Mouse (Mus musculus) kidney, adult 2 months (tissue): ENCODE measurements around the gene Tns3. TPM values are rescaled to one million over a fixed set of nuclear protein-coding genes. Genes with fewer than 3 reads are reported as not detected.
A peak's percentile ranks its signal among the peaks of the same experiment; 100 is the strongest.

ENCODE experiments used
- DNase-seq: peaks from one replicate; pipeline ENCODE4 v3.0.0; 2021
- H3K27ac ChIP-seq: fragments of 200-500 bp; 2 replicates; pipeline ENCODE4 v1.5.1; 2012; ENCODE audit warnings: low read depth, low read length, control low read depth, inconsistent platforms; ENCODE audit not compliant: insufficient read depth
- H3K27me3 ChIP-seq: fragments of 200-500 bp; replicated peaks from 2 replicates; pipeline ENCODE4 v1.6.1; 2012; ENCODE audit warnings: mild to moderate bottlenecking, moderate library complexity, low read length, inconsistent platforms; ENCODE audit not compliant: control insufficient read depth, insufficient read depth
- H3K36me3 ChIP-seq: fragments of 200-500 bp; 2 replicates; pipeline ENCODE4 v1.6.1; 2012; ENCODE audit warnings: mild to moderate bottlenecking, moderate library complexity, low read length, inconsistent platforms; ENCODE audit not compliant: control insufficient read depth, insufficient read depth
- H3K4me1 ChIP-seq: fragments of 200-500 bp; 2 replicates; pipeline ENCODE4 v1.6.1; 2011; ENCODE audit warnings: low read length; ENCODE audit not compliant: control insufficient read depth, insufficient read depth
- H3K4me3 ChIP-seq: fragments of 200-500 bp; 2 replicates; pipeline ENCODE4 v1.5.1; 2011; ENCODE audit warnings: mild to moderate bottlenecking, low read depth, low read length, control low read depth; ENCODE audit not compliant: insufficient read depth
- CTCF ChIP-seq: fragments of 200-500 bp; conservative IDR thresholded peaks from 2 replicates; pipeline ENCODE4 v1.5.1; 2011; ENCODE audit warnings: low read depth, mild to moderate bottlenecking, control low read depth, low read length, moderate library complexity, mixed read lengths; ENCODE audit not compliant: insufficient read depth, insufficient read length
- POLR2A ChIP-seq: fragments of 200-500 bp; IDR thresholded peaks from one replicate; pipeline ENCODE4 v1.6.1; 2011; ENCODE audit warnings: low read depth, low read length, control low read depth
- WGBS: fragments of 180-500 bp; shearing (Covaris S2); methylation state at CpG from one replicate; pipeline ENCODE4 v1.1.7; 2018; 5-methylcytosine and 5-hydroxymethylcytosine counted together
- polyA plus RNA-seq: library from polyadenylated mRNA; depleted of rRNA; stranded (reverse); fragments of >200 nt; gene quantifications from 2 replicates; pipeline ENCODE4 v1.2.3, GENCODE M21; 2012

Tns3 gene
- polyA plus RNA-seq, 1 experiment = 63.7 TPM

DNA sequence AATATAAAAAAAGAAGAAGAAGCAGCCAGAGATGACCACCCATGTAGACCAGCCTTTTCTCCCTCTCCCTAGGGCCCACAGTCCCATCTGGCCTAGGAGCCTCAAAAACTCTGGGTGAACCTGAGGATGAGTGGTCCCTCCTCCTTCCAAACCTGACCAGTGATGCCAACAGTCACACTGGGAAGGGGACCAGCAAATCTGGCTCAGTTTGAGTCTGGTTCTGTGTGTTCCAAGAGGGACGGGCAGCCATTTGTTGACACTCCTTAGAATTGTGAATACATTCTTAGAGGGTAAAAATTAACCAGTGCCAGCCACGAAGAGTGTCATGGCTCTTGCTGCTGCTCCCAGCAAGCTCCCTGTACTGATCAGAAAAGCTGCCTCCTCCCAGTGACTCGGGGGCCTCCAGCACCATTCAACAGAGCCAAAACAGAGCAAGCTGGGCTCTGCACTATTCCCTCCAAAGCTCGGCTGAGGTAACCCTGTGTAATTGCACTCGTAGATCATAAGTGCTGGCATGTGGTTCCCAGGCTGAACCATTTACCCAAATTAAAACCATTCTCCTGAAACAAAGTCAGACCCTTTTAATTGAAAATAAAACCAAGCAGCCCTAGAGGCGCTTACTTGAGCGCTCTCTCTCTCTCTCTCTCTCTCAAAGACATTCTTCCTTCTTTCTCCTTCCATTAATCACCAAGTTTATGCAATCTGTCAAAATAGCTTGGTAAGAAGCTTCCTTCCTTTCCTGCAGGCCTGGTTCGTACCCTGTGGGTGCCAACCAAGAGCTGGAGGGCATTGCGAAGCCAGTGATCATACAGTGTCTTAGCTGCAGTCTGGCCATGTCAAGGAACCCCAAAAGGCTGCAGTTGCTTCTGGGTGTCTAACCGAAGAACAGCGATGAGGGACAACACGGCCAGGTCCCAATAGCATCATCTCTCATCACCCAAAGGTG, 7.6 kb downstream of the Tns3 start:
- H3K4me1 ChIP-seq = peaks cover 56% of the 10 kb centered on the region
- no peaks in the 10 kb centered on the region for H3K27me3 ChIP-seq
- peak; percentile 75 for DNase-seq
- H3K27ac ChIP-seq = peak overlapping the region; percentile 70
- H3K36me3 ChIP-seq = no peaks in the 10 kb centered on the region
- no peak overlapping the region for H3K4me3 ChIP-seq
- TF ChIP-seq CTCF (no peak), POLR2A (no peak)
- 48% methylated on average over 12 of the region's 12 CpGs for WGBS

GRCm38 (mm10) chr11:8653800-8654295, 10.5 kb downstream of the Tns3 start:
- peak; percentile 92 for DNase-seq
- no peak overlapping the region for H3K4me3 ChIP-seq
- peaks cover 45% of the 10 kb centered on the region for H3K4me1 ChIP-seq
- peak overlapping the region; percentile 57 for H3K27ac ChIP-seq
- no peaks in the 10 kb centered on the region for H3K27me3 ChIP-seq
- H3K36me3 ChIP-seq = no peaks in the 10 kb centered on the region
- 37% methylated on average over 13 of the region's 13 CpGs for WGBS
- TF ChIP-seq CTCF = no peak
- TF ChIP-seq POLR2A = no peak

DNA sequence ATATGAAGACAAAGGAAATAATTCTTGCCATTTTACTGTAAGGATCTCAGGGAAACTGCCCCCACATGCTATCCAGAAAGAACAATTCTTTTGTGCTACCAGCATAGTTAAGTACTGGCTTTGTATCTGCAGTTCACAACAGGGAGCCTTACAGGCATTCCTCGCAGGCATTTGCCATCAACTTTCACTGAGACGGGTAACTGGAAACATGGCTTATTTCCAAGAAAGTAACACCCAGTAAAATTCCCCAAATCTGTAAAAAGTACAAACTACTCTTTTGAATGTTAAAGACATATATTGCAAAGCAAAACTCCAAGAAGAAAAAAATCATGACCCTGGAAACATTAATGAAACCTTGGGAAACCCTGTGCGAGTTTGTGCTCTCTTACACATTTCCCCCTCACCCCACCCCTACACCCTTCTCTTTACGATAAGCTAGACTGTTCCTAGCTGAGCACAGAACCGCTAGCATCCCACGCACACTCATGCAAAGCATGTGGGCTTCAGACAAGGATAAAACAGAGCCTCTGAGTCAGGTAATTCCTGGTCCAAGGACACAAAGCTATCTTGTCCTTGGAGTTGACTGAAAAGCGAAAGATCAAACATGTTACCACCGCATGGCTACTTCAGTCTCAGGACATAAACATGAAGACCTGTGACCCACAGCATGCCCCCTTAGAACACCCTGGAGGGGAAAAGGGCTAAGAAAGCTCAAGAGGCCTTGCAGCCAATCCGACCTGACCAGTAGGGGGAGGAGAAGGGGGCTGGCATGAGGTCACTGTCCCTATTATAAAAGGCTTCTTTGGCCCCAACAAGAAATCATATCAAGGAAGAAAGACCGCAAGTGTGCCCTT, 11.3 kb downstream of the Tns3 start:
- H3K4me3 ChIP-seq = no peak overlapping the region
- TF ChIP-seq CTCF (no peak), POLR2A (no peak)
- no peaks in the 10 kb centered on the region for H3K36me3 ChIP-seq
- H3K27me3 ChIP-seq = no peaks in the 10 kb centered on the region
- 44% methylated on average over 10 of the region's 10 CpGs for WGBS
- DNase-seq = no peak
- peak overlapping the region; percentile 39 for H3K27ac ChIP-seq
- peaks cover 41% of the 10 kb centered on the region for H3K4me1 ChIP-seq

DNA sequence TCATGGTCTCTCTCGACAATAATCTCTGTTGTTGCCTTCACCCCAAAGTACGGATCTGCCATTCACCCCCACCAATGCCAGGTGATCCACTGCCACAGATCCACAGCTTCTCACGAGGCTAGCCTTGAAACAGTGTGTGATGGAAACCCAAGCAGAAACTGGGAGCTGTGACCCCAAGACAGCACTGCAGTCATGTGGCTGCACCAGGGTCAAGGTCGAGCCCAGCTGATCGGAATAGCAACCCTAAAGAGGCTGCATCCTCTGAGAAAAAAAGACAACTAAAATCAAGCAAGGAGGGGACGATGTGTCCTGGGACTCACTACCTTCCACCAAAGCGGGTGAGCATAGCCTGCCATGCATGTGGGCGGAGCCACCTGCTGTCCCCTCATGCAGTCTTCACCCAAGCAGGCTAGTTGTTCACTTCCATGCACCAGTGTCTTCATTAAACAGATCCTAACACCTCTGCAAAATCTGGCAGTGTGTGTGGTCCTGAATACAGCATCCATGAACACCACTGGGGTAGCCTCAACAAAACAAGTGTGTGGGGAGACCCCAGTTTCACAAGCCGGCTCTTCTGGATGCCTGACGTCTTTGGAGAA, 12.1 kb downstream of the Tns3 start:
- TF ChIP-seq POLR2A = no peak
- TF ChIP-seq CTCF = no peak
- Histone ChIP-seq H3K27me3 (no peaks in the 10 kb centered on the region), H3K27ac (peak overlapping the region; percentile 34; the same call in 1 of the 2 replicates), H3K36me3 (no peaks in the 10 kb centered on the region), H3K4me1 (peaks cover 44% of the 10 kb centered on the region), H3K4me3 (no peak overlapping the region)
- WGBS = 67% methylated on average over 10 of the region's 10 CpGs
- peak; percentile 48 for DNase-seq

- H3K4me3 ChIP-seq = no peak overlapping the region
- peaks cover 37% of the 10 kb centered on the region for H3K4me1 ChIP-seq
- WGBS = 76% methylated on average over 10 of the region's 10 CpGs
- no peaks in the 10 kb centered on the region for H3K36me3 ChIP-seq
- no peak for DNase-seq
- no peaks in the 10 kb centered on the region for H3K27me3 ChIP-seq
- TF ChIP-seq POLR2A = no peak
- TF ChIP-seq CTCF = no peak
- peak overlapping the region; percentile 13 for H3K27ac ChIP-seq
These were observed 12.8 kb downstream of the Tns3 start for GRCm38 (mm10) chr11:8651448-8652035.

DNA sequence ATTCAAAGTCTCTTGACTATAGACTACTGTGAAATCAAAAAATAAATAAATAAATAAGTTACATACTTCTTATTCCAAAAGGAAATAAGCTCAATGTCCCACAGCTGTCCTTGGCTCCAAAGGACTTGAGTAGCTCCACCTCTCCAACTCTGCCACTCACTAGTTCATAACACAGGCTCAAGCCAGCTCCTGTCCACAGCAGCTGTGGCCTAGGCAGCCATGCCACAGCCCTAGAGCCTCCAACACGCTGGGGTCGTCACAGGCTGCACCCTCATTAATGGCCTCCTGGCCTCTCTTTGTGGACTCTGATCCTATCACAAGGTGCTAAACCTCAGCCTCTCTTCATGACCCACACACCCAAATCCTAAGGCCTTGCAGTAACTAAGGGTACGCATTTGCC, 18.7 kb downstream of the Tns3 start:
- no peak for DNase-seq
- peaks cover 14% of the 10 kb centered on the region for H3K4me1 ChIP-seq
- no peaks in the 10 kb centered on the region for H3K27me3 ChIP-seq
- no peak overlapping the region for H3K4me3 ChIP-seq
- peak overlapping the region; percentile 3; the same call in 1 of the 2 replicates for H3K27ac ChIP-seq
- no peaks in the 10 kb centered on the region for H3K36me3 ChIP-seq
- TF ChIP-seq CTCF = no peak
- 49% methylated on average over 3 of the region's 3 CpGs for WGBS
